Mouse (Mus musculus): ENCODE results near the gene Eipr1. TPM values are rescaled to one million over a fixed set of nuclear protein-coding genes. Genes with fewer than 3 reads are reported as not detected.

The Eipr1 gene
- polyA plus RNA-seq, 1 experiment = 17.9 TPM

DNA sequence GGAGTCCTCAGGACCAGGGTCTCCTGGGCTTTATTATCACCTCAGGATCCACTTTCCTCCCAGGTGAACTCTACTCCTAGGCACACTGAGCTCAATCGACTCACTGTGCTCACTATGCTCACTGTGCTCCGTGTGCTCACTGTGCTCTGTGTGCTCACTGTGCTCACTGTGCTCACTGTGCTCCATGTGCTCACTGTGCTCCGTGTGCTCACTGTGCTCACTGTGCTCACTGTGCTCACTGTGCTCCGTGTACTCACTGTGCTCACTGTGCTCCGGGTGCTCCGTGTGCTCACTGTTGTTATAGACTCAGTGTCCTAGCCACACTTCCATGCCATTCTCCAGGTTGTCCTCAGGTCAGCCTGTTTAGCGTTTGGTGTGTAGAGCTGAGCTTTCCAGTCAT lies 18.4 kb downstream of the Eipr1 start:
- no peak for TF ChIP-seq CTCF (IDR thresholded peaks at IDR 0.05; ENCODE audit: insufficient read depth, low read length)
- no peak for TF ChIP-seq POLR2A (IDR thresholded peaks at IDR 0.05; ENCODE audit: borderline replicate concordance, extremely low read depth, low read depth, low read length)
- 93% methylated on average over 7 of the region's 7 CpGs for WGBS

DNA sequence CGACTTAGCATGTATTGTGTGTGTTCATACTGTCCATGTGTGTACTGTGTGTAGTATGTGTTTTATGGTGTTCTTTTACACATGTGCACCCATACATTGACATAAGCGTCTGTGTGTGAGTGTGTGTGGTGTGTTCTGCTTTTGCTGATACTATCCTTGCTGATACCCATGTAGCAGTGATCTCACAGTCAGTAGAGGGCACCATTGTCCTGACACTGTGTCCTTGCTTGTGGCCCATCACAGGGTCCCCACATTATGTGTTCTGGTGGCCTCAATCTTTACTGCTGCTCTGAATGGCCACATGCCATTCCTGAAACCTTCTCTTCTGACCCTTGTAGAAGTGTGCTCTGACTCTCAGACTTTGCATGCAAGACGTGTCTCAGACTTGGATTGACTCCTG lies 22.2 kb downstream of the Eipr1 start:
- TF ChIP-seq POLR2A (IDR thresholded peaks at IDR 0.05; ENCODE audit: borderline replicate concordance, extremely low read depth, low read depth, low read length) (no peak), CTCF (IDR thresholded peaks at IDR 0.05; ENCODE audit: insufficient read depth, low read length) (no peak)
- H3K4me1 ChIP-seq (ENCODE audit: control insufficient read depth, insufficient read depth, low read length) = no peaks in the 10 kb centered on the region
- 89% methylated on average over 3 of the region's 3 CpGs for WGBS
- no peak overlapping the region for H3K4me3 ChIP-seq (replicated peaks; ENCODE audit: extremely low read depth, low read depth, low read length)
- no peak for DNase-seq

More for the DNA sequence above, 18.4 kb downstream of the Eipr1 start:
- no peak overlapping the region for H3K4me3 ChIP-seq (replicated peaks; ENCODE audit: extremely low read depth, low read depth, low read length)
- no peaks in the 10 kb centered on the region for H3K4me1 ChIP-seq (ENCODE audit: control insufficient read depth, insufficient read depth, low read length)
- no peak for DNase-seq

DNA sequence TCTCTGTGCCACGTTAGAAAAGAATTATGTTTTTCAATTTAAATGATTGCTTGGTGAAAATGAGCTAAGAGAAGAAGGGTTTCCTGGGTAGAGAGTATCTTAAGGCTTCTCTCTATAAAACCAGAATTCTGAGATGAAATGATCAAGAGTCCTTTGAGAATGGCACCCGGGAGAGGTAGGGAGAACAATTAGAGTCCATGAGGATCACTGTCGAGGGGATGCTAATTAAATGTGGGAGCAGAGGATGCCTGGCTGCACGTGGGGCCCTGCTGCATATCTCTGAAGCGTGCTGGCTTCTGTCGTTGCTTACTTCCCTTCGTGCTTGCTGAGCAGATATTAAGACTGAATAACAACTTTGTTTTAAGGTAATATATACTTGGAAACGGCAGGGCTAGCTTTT lies 23.5 kb downstream of the Eipr1 start:
- Histone ChIP-seq H3K4me3 (replicated peaks; ENCODE audit: extremely low read depth, low read depth, low read length) (no peak overlapping the region), H3K4me1 (ENCODE audit: control insufficient read depth, insufficient read depth, low read length) (no peaks in the 10 kb centered on the region)
- 74% methylated on average over 8 of the region's 8 CpGs for WGBS
- TF ChIP-seq POLR2A (IDR thresholded peaks at IDR 0.05; ENCODE audit: borderline replicate concordance, extremely low read depth, low read depth, low read length) (no peak), CTCF (IDR thresholded peaks at IDR 0.05; ENCODE audit: insufficient read depth, low read length) (no peak)
- DNase-seq = no peak

DNA sequence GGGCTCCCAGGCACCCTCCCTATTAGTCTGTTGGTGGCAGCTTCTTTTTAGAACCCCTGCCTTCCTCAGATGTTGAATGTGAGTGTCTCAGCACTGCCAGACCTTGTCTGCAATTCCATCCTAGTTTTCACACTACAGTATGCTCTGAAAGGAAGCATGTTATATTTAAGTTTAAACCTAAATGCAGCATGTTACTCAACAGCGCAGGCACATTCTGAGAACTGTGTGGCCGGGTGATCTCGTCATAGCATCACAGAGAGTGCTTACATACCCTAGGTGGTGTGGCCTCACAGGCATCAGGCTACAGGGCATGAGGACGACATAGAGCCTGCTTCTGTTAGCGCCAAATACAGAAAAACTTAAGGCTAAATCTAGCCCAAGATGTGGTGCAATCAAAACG lies 24.0 kb downstream of the Eipr1 start:
- DNase-seq = no peak
- no peaks in the 10 kb centered on the region for H3K4me1 ChIP-seq (ENCODE audit: control insufficient read depth, insufficient read depth, low read length)
- no peak overlapping the region for H3K4me3 ChIP-seq (replicated peaks; ENCODE audit: extremely low read depth, low read depth, low read length)
- TF ChIP-seq POLR2A (IDR thresholded peaks at IDR 0.05; ENCODE audit: borderline replicate concordance, extremely low read depth, low read depth, low read length) = no peak
- TF ChIP-seq CTCF (IDR thresholded peaks at IDR 0.05; ENCODE audit: insufficient read depth, low read length) = no peak
- 86% methylated on average over 6 of the region's 6 CpGs for WGBS

DNA sequence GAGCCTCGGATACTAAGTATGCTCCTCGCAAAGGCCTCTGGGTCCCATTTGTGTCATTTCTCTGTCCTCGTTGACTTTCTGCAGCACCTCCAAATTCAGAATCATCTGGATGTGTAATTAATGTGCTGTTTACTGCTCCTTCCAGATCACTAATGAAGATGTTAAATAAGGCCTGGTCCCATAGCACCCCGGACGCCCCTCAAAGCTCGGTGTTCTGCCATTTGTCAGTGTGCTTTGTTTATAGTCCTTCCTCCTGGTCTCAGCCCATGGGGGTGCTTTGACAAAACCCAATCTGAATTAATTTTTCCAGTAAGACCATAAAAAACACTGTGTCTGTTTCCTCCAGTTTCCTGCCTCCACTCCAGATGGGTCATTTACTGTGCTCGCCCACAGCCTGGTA lies 28.6 kb downstream of the Eipr1 start:
- WGBS = 89% methylated on average over 7 of the region's 7 CpGs
- TF ChIP-seq POLR2A (IDR thresholded peaks at IDR 0.05; ENCODE audit: borderline replicate concordance, extremely low read depth, low read depth, low read length) (no peak), CTCF (IDR thresholded peaks at IDR 0.05; ENCODE audit: insufficient read depth, low read length) (no peak)
- no peak for DNase-seq
- no peak overlapping the region for H3K4me3 ChIP-seq (replicated peaks; ENCODE audit: extremely low read depth, low read depth, low read length)
- H3K4me1 ChIP-seq (ENCODE audit: control insufficient read depth, insufficient read depth, low read length) = no peaks in the 10 kb centered on the region

DNA sequence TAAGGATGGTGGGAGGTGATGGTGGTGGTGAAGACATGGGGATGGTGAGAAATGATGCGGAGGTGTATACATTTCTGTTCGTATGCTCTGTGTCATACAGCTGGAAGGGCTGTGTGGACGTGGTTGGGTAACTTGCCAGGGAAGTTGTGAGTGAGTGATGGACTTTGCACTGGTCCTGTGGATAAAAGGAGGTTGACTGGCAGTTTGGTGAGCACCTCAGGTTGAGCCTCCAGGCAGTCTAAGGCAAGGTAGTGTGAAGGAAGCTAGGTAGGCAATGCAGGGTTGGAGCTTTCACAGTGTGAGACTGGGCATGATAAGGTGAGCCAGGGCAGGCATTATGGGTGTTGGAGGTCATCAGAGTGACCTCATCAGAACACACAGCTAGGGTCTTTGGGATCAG lies 31.0 kb downstream of the Eipr1 start:
- 87% methylated on average over 3 of the region's 3 CpGs for WGBS
- Histone ChIP-seq H3K4me1 (ENCODE audit: control insufficient read depth, insufficient read depth, low read length) (no peaks in the 10 kb centered on the region), H3K4me3 (replicated peaks; ENCODE audit: extremely low read depth, low read depth, low read length) (no peak overlapping the region)
- no peak for DNase-seq
- TF ChIP-seq CTCF (IDR thresholded peaks at IDR 0.05; ENCODE audit: insufficient read depth, low read length) = no peak
- TF ChIP-seq POLR2A (IDR thresholded peaks at IDR 0.05; ENCODE audit: borderline replicate concordance, extremely low read depth, low read depth, low read length) = no peak

DNA sequence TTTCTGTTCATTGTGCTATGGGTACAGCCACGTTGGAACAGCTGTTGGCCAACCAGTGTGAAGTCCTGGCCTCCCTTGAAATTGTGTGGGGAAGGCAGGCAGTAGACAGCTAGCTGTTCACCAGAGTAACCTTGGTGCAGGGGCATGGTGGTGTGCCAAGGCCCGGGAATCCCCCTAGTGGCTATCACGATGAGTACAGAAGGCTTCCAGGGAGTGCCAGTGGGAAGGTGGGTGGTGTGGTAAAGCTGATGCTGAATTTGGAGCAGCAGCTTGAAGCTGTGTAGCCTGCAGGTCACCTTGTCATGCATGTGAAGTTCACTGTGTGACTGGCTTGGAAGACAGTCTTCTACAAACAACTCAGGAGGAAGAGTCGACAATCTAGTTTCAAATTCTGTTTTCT lies 32.8 kb downstream of the Eipr1 start:
- WGBS = 32% methylated on average over 4 of the region's 4 CpGs
- TF ChIP-seq CTCF (IDR thresholded peaks at IDR 0.05; ENCODE audit: insufficient read depth, low read length) (no peak), POLR2A (IDR thresholded peaks at IDR 0.05; ENCODE audit: borderline replicate concordance, extremely low read depth, low read depth, low read length) (no peak)
- DNase-seq = no peak
- Histone ChIP-seq H3K4me1 (ENCODE audit: control insufficient read depth, insufficient read depth, low read length) (no peaks in the 10 kb centered on the region), H3K4me3 (replicated peaks; ENCODE audit: extremely low read depth, low read depth, low read length) (no peak overlapping the region)

DNA sequence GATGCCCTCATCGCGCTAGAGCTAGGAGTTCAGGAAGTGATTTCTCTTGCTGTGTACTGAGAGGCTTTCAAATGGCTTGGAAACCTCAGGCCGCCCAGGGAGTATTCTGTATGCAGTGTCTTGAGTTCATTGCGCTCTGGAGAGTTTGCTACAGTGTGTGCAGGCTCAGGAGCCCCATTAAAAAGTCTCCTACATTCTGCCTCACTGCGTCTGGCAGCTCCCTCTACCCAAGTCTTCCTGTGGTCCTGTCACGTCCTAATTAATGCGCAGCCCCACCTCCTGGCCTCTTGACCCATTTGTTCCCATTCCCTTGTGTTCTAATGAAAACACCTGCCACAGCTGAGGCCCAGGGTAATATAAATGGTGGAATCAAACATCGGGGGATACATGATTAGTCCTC lies 33.3 kb downstream of the Eipr1 start:
- 68% methylated on average over 8 of the region's 8 CpGs for WGBS
- no peak for DNase-seq
- no peak overlapping the region for H3K4me3 ChIP-seq (replicated peaks; ENCODE audit: extremely low read depth, low read depth, low read length)
- TF ChIP-seq CTCF (IDR thresholded peaks at IDR 0.05; ENCODE audit: insufficient read depth, low read length) = no peak
- TF ChIP-seq POLR2A (IDR thresholded peaks at IDR 0.05; ENCODE audit: borderline replicate concordance, extremely low read depth, low read depth, low read length) = no peak
- H3K4me1 ChIP-seq (ENCODE audit: control insufficient read depth, insufficient read depth, low read length) = no peaks in the 10 kb centered on the region

DNA sequence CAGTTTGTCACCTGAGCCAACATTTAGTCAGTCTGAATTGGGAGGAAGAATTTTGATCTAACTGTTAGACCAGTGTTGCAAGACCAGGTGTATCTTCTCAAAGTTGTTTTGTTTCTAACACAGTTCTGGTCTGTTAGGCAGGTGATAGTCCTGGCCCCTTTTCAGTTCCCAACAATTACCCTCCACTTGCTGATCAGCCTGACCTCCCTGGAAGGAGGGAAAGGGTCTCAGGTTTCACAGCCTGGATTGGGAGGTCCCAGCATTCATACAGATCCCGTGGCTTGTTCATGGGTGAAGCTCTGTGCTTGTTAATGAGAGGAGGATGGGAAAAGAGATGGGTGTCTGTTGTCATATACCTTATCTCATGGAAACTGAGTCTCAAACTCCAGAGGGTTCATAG lies 33.7 kb downstream of the Eipr1 start:
- 47% methylated on average over 1 of the region's 1 CpGs for WGBS
- Histone ChIP-seq H3K4me3 (replicated peaks; ENCODE audit: extremely low read depth, low read depth, low read length) (no peak overlapping the region), H3K4me1 (ENCODE audit: control insufficient read depth, insufficient read depth, low read length) (no peaks in the 10 kb centered on the region)
- TF ChIP-seq POLR2A (IDR thresholded peaks at IDR 0.05; ENCODE audit: borderline replicate concordance, extremely low read depth, low read depth, low read length) = no peak
- TF ChIP-seq CTCF (IDR thresholded peaks at IDR 0.05; ENCODE audit: insufficient read depth, low read length) = no peak
- no peak for DNase-seq

DNA sequence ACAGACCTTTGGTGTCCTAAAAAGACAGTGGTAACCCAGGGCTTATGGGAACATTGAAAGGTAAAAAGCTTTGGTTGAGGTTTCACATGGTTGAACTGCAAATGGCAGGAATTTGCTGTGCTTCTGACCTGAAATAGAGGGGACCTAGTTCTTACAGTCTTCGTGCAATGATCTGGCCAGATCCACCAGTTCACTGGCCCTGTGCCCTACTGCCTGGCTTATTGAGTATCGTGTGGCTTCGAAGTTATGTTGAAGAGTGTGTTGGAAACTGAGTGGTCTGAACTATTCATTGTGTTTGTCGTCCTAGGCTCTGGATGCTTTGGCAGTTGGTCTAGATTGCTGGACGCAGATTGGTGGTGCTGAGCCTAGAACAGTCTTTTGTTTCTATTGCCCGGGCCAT lies 34.7 kb downstream of the Eipr1 start:
- no peak overlapping the region for H3K4me3 ChIP-seq (replicated peaks; ENCODE audit: extremely low read depth, low read depth, low read length)
- DNase-seq = no peak
- TF ChIP-seq POLR2A (IDR thresholded peaks at IDR 0.05; ENCODE audit: borderline replicate concordance, extremely low read depth, low read depth, low read length) (no peak), CTCF (IDR thresholded peaks at IDR 0.05; ENCODE audit: insufficient read depth, low read length) (no peak)
- no peaks in the 10 kb centered on the region for H3K4me1 ChIP-seq (ENCODE audit: control insufficient read depth, insufficient read depth, low read length)
- 92% methylated on average over 6 of the region's 6 CpGs for WGBS
